In genomic region chr11:21062071-21062470, GRCm38 (mm10) we compare ENCODE assay signal across 17 mouse cellular contexts.
"Had no signal": no experiment of that assay in that cellular context is flagged by ENCODE, and none has a peak within 500 bp of the region (broad histone marks: within the 10 kb centered on the region; RNA-seq: fewer than 3 reads in every experiment).

No protein-coding gene starts in this region.

- H3K9ac ChIP-seq: heart, embryonic 13.5 days; heart, embryonic 15.5 days; hindbrain, embryonic 13.5 days; hindbrain, embryonic 15.5 days; kidney, embryonic 15.5 days; limb, embryonic 13.5 days; limb, embryonic 15.5 days; liver, embryonic 12.5 days had no signal

- H3K4me3 ChIP-seq: heart, embryonic 13.5 days; heart, embryonic 15.5 days; hindbrain, embryonic 13.5 days; hindbrain, embryonic 15.5 days; kidney, embryonic 15.5 days; limb, embryonic 13.5 days; limb, embryonic 15.5 days; liver, embryonic 12.5 days had no signal

- ATAC-seq: hindbrain, postnatal 0 days; intestine, embryonic 16.5 days; liver, embryonic 12.5 days had no signal

- H3K36me3 ChIP-seq: heart, embryonic 13.5 days; heart, embryonic 15.5 days; hindbrain, embryonic 13.5 days; hindbrain, embryonic 15.5 days; kidney, embryonic 15.5 days; limb, embryonic 13.5 days; limb, embryonic 15.5 days; liver, embryonic 12.5 days had no signal

- H3K27ac ChIP-seq: hindbrain, embryonic 13.5 days; hindbrain, embryonic 15.5 days; hindbrain, postnatal 0 days; kidney, embryonic 15.5 days; kidney, postnatal 0 days; limb, embryonic 13.5 days; limb, embryonic 15.5 days; liver, embryonic 12.5 days had no signal

- H3K4me2 ChIP-seq: heart, embryonic 11.5 days; heart, embryonic 13.5 days; heart, embryonic 15.5 days; hindbrain, embryonic 13.5 days; hindbrain, embryonic 15.5 days; kidney, embryonic 15.5 days; limb, embryonic 13.5 days; limb, embryonic 15.5 days; liver, embryonic 12.5 days had no signal

- H3K9me3 ChIP-seq: heart, embryonic 13.5 days; heart, embryonic 15.5 days; hindbrain, embryonic 13.5 days; hindbrain, embryonic 15.5 days; kidney, embryonic 15.5 days; limb, embryonic 13.5 days; limb, embryonic 15.5 days; liver, embryonic 12.5 days had no signal

- H3K27me3 ChIP-seq: heart, embryonic 13.5 days; heart, embryonic 15.5 days; hindbrain, embryonic 13.5 days; hindbrain, embryonic 15.5 days; kidney, embryonic 15.5 days; limb, embryonic 13.5 days; limb, embryonic 15.5 days; liver, embryonic 12.5 days had no signal

- DNase-seq: gastrocnemius, postnatal 14 days; gastrocnemius, postnatal 36 days; heart, postnatal 36 days; layer of hippocampus, adult 9-11 months; layer of hippocampus, postnatal 36 days had no signal

- H3K4me1 ChIP-seq: hindbrain, embryonic 15.5 days had no signal
